Comparison of ENCODE assay signal across 25 mouse cellular contexts in the genomic region with DNA sequence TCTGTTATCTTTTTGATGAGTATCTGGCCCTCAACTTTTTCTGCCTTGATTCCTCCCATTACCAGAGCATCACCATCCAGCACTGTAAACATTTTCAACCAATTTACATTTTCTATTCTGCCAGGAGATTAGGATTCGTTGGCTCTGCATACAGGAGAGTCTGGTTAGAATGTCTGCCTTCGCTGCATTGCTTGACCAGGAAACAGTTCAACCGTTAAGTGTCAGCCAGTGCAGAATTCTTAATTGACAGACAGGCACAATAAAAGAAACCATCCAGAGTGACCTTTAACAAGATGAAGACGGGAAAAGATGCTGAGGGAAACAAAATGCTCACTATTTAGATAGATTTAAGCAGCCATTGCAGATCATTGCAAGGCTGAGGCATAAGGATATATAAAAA.
"Had no signal": no experiment of that assay in that cellular context is flagged by ENCODE, and none has a peak within 500 bp of the region (broad histone marks: within the 10 kb centered on the region; RNA-seq: fewer than 3 reads in every experiment).

No protein-coding gene starts in this region.

- ATAC-seq: hindbrain, embryonic 16.5 days; inflammation-experienced regulatory T-cells, adult 6 months; intestine, embryonic 15.5 days; intestine, postnatal 0 days; liver, embryonic 12.5 days had no signal

- H3K27ac ChIP-seq: heart, embryonic 10.5 days; hindbrain, embryonic 14.5 days; intestine, embryonic 15.5 days; kidney, embryonic 15.5 days; kidney, postnatal 0 days; limb, embryonic 13.5 days; limb, embryonic 15.5 days; liver, embryonic 12.5 days had no signal

- H3K27me3 ChIP-seq: heart, embryonic 12.5 days; intestine, embryonic 15.5 days; kidney, embryonic 15.5 days; limb, embryonic 13.5 days; limb, embryonic 15.5 days; liver, embryonic 12.5 days had no signal

- H3K9ac ChIP-seq: heart, embryonic 12.5 days; hindbrain, embryonic 14.5 days; intestine, embryonic 15.5 days; kidney, embryonic 15.5 days; limb, embryonic 13.5 days; limb, embryonic 15.5 days; liver, embryonic 12.5 days had no signal

- H3K4me3 ChIP-seq: heart, embryonic 10.5 days; heart, embryonic 12.5 days; hindbrain, embryonic 10.5 days; intestine, embryonic 15.5 days; kidney, embryonic 15.5 days; limb, embryonic 13.5 days; limb, embryonic 15.5 days; liver, embryonic 12.5 days had no signal

- H3K36me3 ChIP-seq: heart, embryonic 10.5 days; hindbrain, embryonic 10.5 days; intestine, embryonic 15.5 days; kidney, embryonic 15.5 days; liver, embryonic 12.5 days had no signal

- DNase-seq: gastrocnemius, postnatal 14 days; gastrocnemius, postnatal 36 days; heart, adult 11 months; heart, postnatal 10 days; heart, postnatal 4 days; kidney, adult 18-20 months; kidney, adult 8-10 months; kidney, postnatal 14 days; kidney, postnatal 4 days; layer of hippocampus, adult 9-11 months; layer of hippocampus, postnatal 36 days; left cerebral cortex, postnatal 4 days had no signal

- H3K9me3 ChIP-seq: heart, embryonic 10.5 days; heart, embryonic 12.5 days; hindbrain, embryonic 10.5 days; intestine, embryonic 15.5 days; kidney, embryonic 15.5 days; limb, embryonic 13.5 days; limb, embryonic 15.5 days; liver, embryonic 12.5 days had no signal

- H3K4me2 ChIP-seq: heart, embryonic 12.5 days; hindbrain, embryonic 14.5 days; intestine, embryonic 15.5 days; kidney, embryonic 15.5 days; limb, embryonic 13.5 days; limb, embryonic 15.5 days; liver, embryonic 12.5 days had no signal

- H3K4me1 ChIP-seq: heart, embryonic 10.5 days; heart, embryonic 12.5 days; limb, embryonic 15.5 days; liver, embryonic 12.5 days had no signal
